ENCODE assay signal across 8 mouse cellular contexts in genomic region chr5:145167306-145167661, GRCm38 (mm10). TPM values are rescaled to one million over a fixed set of nuclear protein-coding genes. Genes with fewer than 3 reads are reported as not detected.
A peak's percentile ranks its signal among the peaks of the same experiment; 100 is the strongest.
DNase-seq lines count a peak whose midpoint lies in the region; ATAC-seq and TF ChIP-seq lines count a peak whose summit lies in the region.

No protein-coding gene starts in this region.

- TF ChIP-seq CTCF in lung, adult 2 months (IDR thresholded peaks at IDR 0.05; ENCODE audit: insufficient read depth, low read length): no peak
- TF ChIP-seq CTCF in embryonic fibroblast, embryonic 13.5 days (IDR thresholded peaks at IDR 0.05; ENCODE audit: borderline replicate concordance, insufficient read depth, low read length): no peak

- no peak for DNase-seq in lung, adult 2 months
- DNase-seq in lung, postnatal 36 days: no peak
- no peak for DNase-seq in limb, embryonic 10.5 days (ENCODE audit: low spot score)
- no peak for DNase-seq in urinary bladder, postnatal 14 days (ENCODE audit: low spot score)
- DNase-seq in spleen, postnatal 14 days (ENCODE audit: low spot score in 2 of 2): no peak

- H3K36me3 ChIP-seq in limb, embryonic 10.5 days: peaks cover 60% of the 10 kb centered on the region
- H3K36me3 ChIP-seq in neural tube, embryonic 15.5 days: peaks cover 50% of the 10 kb centered on the region

- peaks cover 3% of the 10 kb centered on the region; the same call in 1 of the 2 replicates for H3K4me1 ChIP-seq in lung, adult 2 months (ENCODE audit: control insufficient read depth, insufficient read depth, low read length)
- no peaks in the 10 kb centered on the region for H3K4me1 ChIP-seq in embryonic fibroblast, embryonic 13.5 days (ENCODE audit: control insufficient read depth, insufficient read depth, low read length)
- peaks cover 22% of the 10 kb centered on the region for H3K4me1 ChIP-seq in limb, embryonic 10.5 days
- H3K4me1 ChIP-seq in neural tube, embryonic 15.5 days: peaks cover 45% of the 10 kb centered on the region

- no peaks in the 10 kb centered on the region for H3K9me3 ChIP-seq in limb, embryonic 10.5 days (replicated peaks)
- H3K9me3 ChIP-seq in neural tube, embryonic 15.5 days (replicated peaks): no peaks in the 10 kb centered on the region

- TF ChIP-seq POLR2A in lung, adult 2 months (IDR thresholded peaks at IDR 0.05; ENCODE audit: borderline replicate concordance, extremely low read depth, low read depth, low read length): no peak
- no peak; the same call in 1 of the 2 replicates for TF ChIP-seq POLR2A in embryonic fibroblast, embryonic 13.5 days (IDR thresholded peaks at IDR 0.05; ENCODE audit: low read depth, low read length)

- peak overlapping the region; percentile 90 for H3K9ac ChIP-seq in neural tube, embryonic 15.5 days (replicated peaks)

- no peaks in the 10 kb centered on the region for H3K27me3 ChIP-seq in limb, embryonic 10.5 days (ENCODE audit: low read depth, poor library complexity, severe bottlenecking)
- H3K27me3 ChIP-seq in neural tube, embryonic 15.5 days (replicated peaks): no peaks in the 10 kb centered on the region

- peak overlapping the region; percentile 6; the same call in 1 of the 2 replicates for H3K27ac ChIP-seq in embryonic fibroblast, embryonic 13.5 days (ENCODE audit: insufficient read depth, low read length)
- peak overlapping the region; percentile 91 for H3K27ac ChIP-seq in limb, embryonic 10.5 days
- peak overlapping the region; percentile 84 for H3K27ac ChIP-seq in neural tube, embryonic 15.5 days (replicated peaks)

- 0% methylated on average over 27 of the region's 28 CpGs for WGBS in lung, adult 2 months
- under 1% methylated on average over 28 of the region's 28 CpGs for WGBS in limb, embryonic 10.5 days
- 0% methylated on average over 26 of the region's 28 CpGs for WGBS in neural tube, embryonic 15.5 days

- peak overlapping the region; percentile 97 for H3K4me2 ChIP-seq in neural tube, embryonic 15.5 days

- peak; percentile 64 for ATAC-seq in neural tube, embryonic 15.5 days (ENCODE audit: low FRiP score)
- no peak for ATAC-seq in megakaryocyte progenitor cell, adult 5-6 weeks (replicated peaks; ENCODE audit: poor library complexity)

- peak overlapping the region; percentile 91 for H3K4me3 ChIP-seq in lung, adult 2 months (replicated peaks; ENCODE audit: extremely low read depth, low read depth, low read length)
- peak overlapping the region; percentile 100 for H3K4me3 ChIP-seq in embryonic fibroblast, embryonic 13.5 days (ENCODE audit: insufficient read depth, low read length)
- peak overlapping the region; percentile 87 for H3K4me3 ChIP-seq in limb, embryonic 10.5 days
- H3K4me3 ChIP-seq in neural tube, embryonic 15.5 days (replicated peaks): peak overlapping the region; percentile 97

RNA-seq across cellular contexts. Expression of gene Cpsf4, which starts 0.3 kb away (rescaled TPM):
- 22.6 and 23.5 TPM in 2 replicates for polyA plus RNA-seq in lung, adult 2 months (2012; rRNA removed)
- polyA plus RNA-seq in embryonic fibroblast, embryonic 13.5 days (2011; ENCODE audit: insufficient read length, low read depth, missing spikeins): 15.1 and 20.1 TPM in 2 replicates
- 90.8 and 93.9 TPM in 2 replicates for polyA plus RNA-seq in limb, embryonic 10.5 days (2016; fragmentation: Nextera tagmentation; extraction: Ambion mirVana)
- 49.7 and 50.3 TPM in 2 replicates for polyA plus RNA-seq in neural tube, embryonic 15.5 days (2015; fragmentation: Nextera tagmentation; extraction: Ambion mirVana)
- 20.6 and 22.3 TPM in 2 replicates for total RNA-seq in megakaryocyte progenitor cell, adult 5-6 weeks (2015)
- 37.8 and 43.8 TPM in 2 replicates for total RNA-seq in megakaryocyte progenitor cell, adult 5-6 weeks (2017)

RNA-seq across cellular contexts. Expression of gene Ptcd1, which starts 0.4 kb away (rescaled TPM):
- polyA plus RNA-seq in lung, adult 2 months (2012; rRNA removed): 10.2 and 10.5 TPM in 2 replicates
- polyA plus RNA-seq in embryonic fibroblast, embryonic 13.5 days (2011; ENCODE audit: insufficient read length, low read depth, missing spikeins): 7.6 and 10.0 TPM in 2 replicates
- 18.4 and 21.8 TPM in 2 replicates for polyA plus RNA-seq in limb, embryonic 10.5 days (2016; fragmentation: Nextera tagmentation; extraction: Ambion mirVana)
- 18.8 and 21.2 TPM in 2 replicates for polyA plus RNA-seq in neural tube, embryonic 15.5 days (2015; fragmentation: Nextera tagmentation; extraction: Ambion mirVana)
- total RNA-seq in megakaryocyte progenitor cell, adult 5-6 weeks (2015): 7.3 and 7.7 TPM in 2 replicates
- 12.0 and 14.3 TPM in 2 replicates for total RNA-seq in megakaryocyte progenitor cell, adult 5-6 weeks (2017)

RNA-seq across cellular contexts. Expression of gene Atp5j2, which starts 24.6 kb away (rescaled TPM):
- 65.1 and 107 TPM in 2 replicates for polyA plus RNA-seq in lung, adult 2 months (2012; rRNA removed)
- polyA plus RNA-seq in embryonic fibroblast, embryonic 13.5 days (2011; ENCODE audit: insufficient read length, low read depth, missing spikeins): 218 and 245 TPM in 2 replicates
- polyA plus RNA-seq in limb, embryonic 10.5 days (2016; fragmentation: Nextera tagmentation; extraction: Ambion mirVana): 530 and 569 TPM in 2 replicates
- polyA plus RNA-seq in neural tube, embryonic 15.5 days (2015; fragmentation: Nextera tagmentation; extraction: Ambion mirVana): 724 and 793 TPM in 2 replicates
- total RNA-seq in megakaryocyte progenitor cell, adult 5-6 weeks (2015): 353 and 371 TPM in 2 replicates
- total RNA-seq in megakaryocyte progenitor cell, adult 5-6 weeks (2017): 101 and 130 TPM in 2 replicates

RNA-seq across cellular contexts. Expression of gene Bud31, which starts 27.1 kb away (rescaled TPM):
- polyA plus RNA-seq in lung, adult 2 months (2012; rRNA removed): 33.1 and 33.9 TPM in 2 replicates
- 174 and 194 TPM in 2 replicates for polyA plus RNA-seq in embryonic fibroblast, embryonic 13.5 days (2011; ENCODE audit: insufficient read length, low read depth, missing spikeins)
- 277 and 305 TPM in 2 replicates for polyA plus RNA-seq in limb, embryonic 10.5 days (2016; fragmentation: Nextera tagmentation; extraction: Ambion mirVana)
- 183 and 184 TPM in 2 replicates for polyA plus RNA-seq in neural tube, embryonic 15.5 days (2015; fragmentation: Nextera tagmentation; extraction: Ambion mirVana)
- total RNA-seq in megakaryocyte progenitor cell, adult 5-6 weeks (2015): 164 and 217 TPM in 2 replicates
- total RNA-seq in megakaryocyte progenitor cell, adult 5-6 weeks (2017): 218 and 231 TPM in 2 replicates

RNA-seq across cellular contexts. Expression of gene Pdap1, which starts 27.2 kb away (rescaled TPM):
- polyA plus RNA-seq in lung, adult 2 months (2012; rRNA removed): 18.4 and 23.4 TPM in 2 replicates
- polyA plus RNA-seq in embryonic fibroblast, embryonic 13.5 days (2011; ENCODE audit: insufficient read length, low read depth, missing spikeins): 144 and 168 TPM in 2 replicates
- polyA plus RNA-seq in limb, embryonic 10.5 days (2016; fragmentation: Nextera tagmentation; extraction: Ambion mirVana): 133 and 154 TPM in 2 replicates
- 97.0 and 115 TPM in 2 replicates for polyA plus RNA-seq in neural tube, embryonic 15.5 days (2015; fragmentation: Nextera tagmentation; extraction: Ambion mirVana)
- 61.3 and 66.9 TPM in 2 replicates for total RNA-seq in megakaryocyte progenitor cell, adult 5-6 weeks (2015)
- total RNA-seq in megakaryocyte progenitor cell, adult 5-6 weeks (2017): 152 and 264 TPM in 2 replicates

Comparison
In these comparisons a context has a peak if more than half of its experiments do, and no peak if none do; other contexts are left out.
1. H3K27ac ChIP-seq: peak in every context shown above with its lines; median percentile 91 in limb, embryonic 10.5 days; 84 in neural tube, embryonic 15.5 days; 6 in embryonic fibroblast, embryonic 13.5 days.